Mouse (Mus musculus) embryonic fibroblast, embryonic 13.5 days (primary cell): ENCODE data around the gene Pnkp.

Source experiments
- CTCF ChIP-seq: IDR thresholded peaks from 2 replicates; pipeline ENCODE4 v1.5.1; 2011; ENCODE audit warnings: mild to moderate bottlenecking, control low read depth, low read length, moderate library complexity, borderline replicate concordance; ENCODE audit not compliant: insufficient read depth
- POLR2A ChIP-seq: IDR thresholded peaks from 2 replicates; pipeline ENCODE4 v1.6.1; 2011; ENCODE audit warnings: low read depth, mild to moderate bottlenecking, control low read depth, low read length, moderate library complexity

- TF ChIP-seq CTCF: no peak
- peak; percentile 28; the same call in 1 of the 2 replicates for TF ChIP-seq POLR2A
These were observed 46.0 kb upstream of the Pnkp start for GRCm38 (mm10) chr7:44810819-44811557.
